Mouse (Mus musculus): ENCODE data around the gene Col8a2. TPM values are rescaled to one million over a fixed set of nuclear protein-coding genes. Genes with fewer than 3 reads are reported as not detected.

The Col8a2 gene
- polyA plus RNA-seq, 1 experiment: 0.52 TPM

GRCm38 (mm10) chr4:126339461-126339860, 52.9 kb downstream of the Col8a2 start:
- no peak overlapping the region for H3K27ac ChIP-seq (ENCODE audit: insufficient read depth, low read length)
- H3K4me1 ChIP-seq (ENCODE audit: control insufficient read depth, insufficient read depth, low read length): no peaks in the 10 kb centered on the region; the same call in 1 of the 2 replicates
- TF ChIP-seq CTCF (IDR thresholded peaks at IDR 0.05; ENCODE audit: extremely low read depth, insufficient read depth, low read length): no peak
- TF ChIP-seq POLR2A (IDR thresholded peaks at IDR 0.05; ENCODE audit: extremely low read depth, insufficient read depth, low read length): no peak
- H3K4me3 ChIP-seq (ENCODE audit: insufficient read depth, low read length): no peak overlapping the region

GRCm38 (mm10) chr4:126343451-126343850, 56.9 kb downstream of the Col8a2 start:
- Histone ChIP-seq H3K27ac (ENCODE audit: insufficient read depth, low read length) (no peak overlapping the region), H3K4me1 (ENCODE audit: control insufficient read depth, insufficient read depth, low read length) (no peaks in the 10 kb centered on the region), H3K4me3 (ENCODE audit: insufficient read depth, low read length) (no peak overlapping the region)
- TF ChIP-seq CTCF (IDR thresholded peaks at IDR 0.05; ENCODE audit: extremely low read depth, insufficient read depth, low read length) (no peak), POLR2A (IDR thresholded peaks at IDR 0.05; ENCODE audit: extremely low read depth, insufficient read depth, low read length) (no peak)

- no peak overlapping the region for H3K4me3 ChIP-seq (ENCODE audit: insufficient read depth, low read length)
- H3K27ac ChIP-seq (ENCODE audit: insufficient read depth, low read length): no peak overlapping the region
- no peaks in the 10 kb centered on the region for H3K4me1 ChIP-seq (ENCODE audit: control insufficient read depth, insufficient read depth, low read length)
- TF ChIP-seq CTCF (IDR thresholded peaks at IDR 0.05; ENCODE audit: extremely low read depth, insufficient read depth, low read length) (no peak), POLR2A (IDR thresholded peaks at IDR 0.05; ENCODE audit: extremely low read depth, insufficient read depth, low read length) (no peak)
These were observed 73.5 kb downstream of the Col8a2 start for GRCm38 (mm10) chr4:126360069-126360468.

Other genes with a start within 250 kb of the Col8a2 start
- 65.7 and 73.3 TPM in 2 replicates for gene Mrps15, start 239.9 kb upstream of the Col8a2 start, polyA plus RNA-seq (2012; rRNA removed)
- gene Oscp1, start 228.2 kb upstream of the Col8a2 start, polyA plus RNA-seq (2012; rRNA removed): 20.3 and 21.4 TPM in 2 replicates
- 25.5 TPM in 2 replicates for gene Lsm10, start 190.2 kb upstream of the Col8a2 start, polyA plus RNA-seq (2012; rRNA removed)
- 15.9 and 17.5 TPM in 2 replicates for gene Stk40, start 182.8 kb upstream of the Col8a2 start, polyA plus RNA-seq (2012; rRNA removed)
- 7.6 and 7.9 TPM in 2 replicates for gene Eva1b, start 139.0 kb upstream of the Col8a2 start, polyA plus RNA-seq (2012; rRNA removed)
- gene Sh3d21, start 123.3 kb upstream of the Col8a2 start, polyA plus RNA-seq (2012; rRNA removed): 1.0 and 1.1 TPM in 2 replicates
- gene Thrap3, start 84.0 kb upstream of the Col8a2 start, polyA plus RNA-seq (2012; rRNA removed): 86.1 and 98.1 TPM in 2 replicates
- gene Map7d1, start 30.4 kb upstream of the Col8a2 start, polyA plus RNA-seq (2012; rRNA removed): 206 and 215 TPM in 2 replicates
- gene Trappc3, start 24.5 kb upstream of the Col8a2 start, polyA plus RNA-seq (2012; rRNA removed): 111 and 117 TPM in 2 replicates
- 37.7 and 40.3 TPM in 2 replicates for gene Adprhl2, start 34.9 kb downstream of the Col8a2 start, polyA plus RNA-seq (2012; rRNA removed)
- gene Tekt2, start 38.9 kb downstream of the Col8a2 start, polyA plus RNA-seq (2012; rRNA removed): 3.8 and 5.7 TPM in 2 replicates
- gene Ago3, start 142.8 kb downstream of the Col8a2 start, polyA plus RNA-seq (2012; rRNA removed): 11.3 and 11.4 TPM in 2 replicates
- gene Ago1, start 181.8 kb downstream of the Col8a2 start, polyA plus RNA-seq (2012; rRNA removed): 28.0 and 31.8 TPM in 2 replicates
- gene Ago4, start 246.7 kb downstream of the Col8a2 start, polyA plus RNA-seq (2012; rRNA removed): 5.6 and 6.5 TPM in 2 replicates

Measured in cortical plate, adult 2 months (tissue).